ENCODE assay signal across 8 mouse cellular contexts in the genomic region with DNA sequence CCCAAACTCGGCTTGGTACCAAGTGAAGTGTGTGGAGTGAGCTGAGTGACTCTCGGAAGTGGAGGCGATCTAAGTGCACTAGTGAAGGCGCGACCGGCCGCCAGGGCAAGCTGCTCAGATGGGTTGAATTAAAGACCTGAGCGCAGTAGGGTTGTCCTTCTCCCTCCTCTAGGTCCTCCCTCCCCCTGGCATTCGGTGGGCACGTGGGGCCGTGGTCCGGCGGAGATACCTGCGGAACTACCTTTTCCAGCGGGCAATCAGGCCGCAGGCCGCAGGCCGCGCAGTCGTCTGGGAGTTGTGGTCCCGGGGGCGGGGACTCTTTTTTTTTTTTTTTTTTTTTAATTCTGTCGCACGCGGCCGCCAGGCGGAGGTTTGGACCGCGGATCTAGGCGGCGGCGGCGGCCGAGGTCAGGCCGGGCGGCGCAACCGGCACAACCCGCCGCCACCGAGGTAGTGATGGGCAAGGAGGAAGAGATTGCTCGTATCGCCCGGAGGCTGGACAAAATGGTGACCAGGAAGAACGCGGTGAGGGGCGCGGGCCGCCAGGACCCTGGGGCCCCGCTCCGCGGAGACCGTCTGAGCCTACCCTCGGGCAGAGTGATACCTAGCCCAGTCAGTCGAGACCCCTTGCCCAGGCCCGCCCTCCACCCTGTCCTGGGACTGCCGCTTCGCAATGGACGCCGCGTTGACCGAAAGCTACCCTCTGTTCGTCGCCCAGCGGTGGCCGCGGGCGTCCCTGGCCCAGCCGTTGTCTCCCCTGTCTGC. TPM values are rescaled to one million over a fixed set of nuclear protein-coding genes. Genes with fewer than 3 reads are reported as not detected.
DNase-seq lines count a peak whose midpoint lies in the region; ATAC-seq lines count a peak whose summit lies in the region.

Gene Tcea2 (plus strand): TSS at position 360 of the 765 bp plus-strand sequence.

- no peaks in the 10 kb centered on the region for H3K36me3 ChIP-seq in embryonic facial prominence, embryonic 11.5 days (replicated peaks; ENCODE audit: control insufficient read depth, insufficient read depth, low read depth, low read length)
- H3K36me3 ChIP-seq in limb, embryonic 15.5 days, result peaks cover 6% of the 10 kb centered on the region; the same call in 1 of the 2 replicates
- H3K36me3 ChIP-seq in midbrain, embryonic 16.5 days (ENCODE audit: control insufficient read depth, insufficient read depth, low read length), result no peaks in the 10 kb centered on the region; the same call in 1 of the 2 replicates

- H3K4me3 ChIP-seq in embryonic facial prominence, embryonic 11.5 days (ENCODE audit: low read depth, low read length), result peak within 1 kb of the TSS; percentile 62
- H3K4me3 ChIP-seq in limb, embryonic 15.5 days, result peak within 1 kb of the TSS; percentile 66
- H3K4me3 ChIP-seq in midbrain, embryonic 16.5 days (ENCODE audit: low read depth, low read length), result peak within 1 kb of the TSS; percentile 65

- H3K9me3 ChIP-seq in embryonic facial prominence, embryonic 11.5 days (replicated peaks; ENCODE audit: control insufficient read depth, low read length), result no peaks in the 10 kb centered on the region
- no peaks in the 10 kb centered on the region for H3K9me3 ChIP-seq in limb, embryonic 15.5 days
- H3K9me3 ChIP-seq in midbrain, embryonic 16.5 days (replicated peaks; ENCODE audit: control insufficient read depth, low read length, poor library complexity, severe bottlenecking), result no peaks in the 10 kb centered on the region

- no peaks in the 10 kb centered on the region; the same call in 1 of the 2 replicates for H3K4me1 ChIP-seq in embryonic facial prominence, embryonic 11.5 days (ENCODE audit: control insufficient read depth, insufficient read depth, low read length)
- peaks cover 19% of the 10 kb centered on the region for H3K4me1 ChIP-seq in limb, embryonic 15.5 days
- peaks cover 19% of the 10 kb centered on the region for H3K4me1 ChIP-seq in midbrain, embryonic 16.5 days (ENCODE audit: control insufficient read depth, insufficient read depth, low read length)

- H3K27me3 ChIP-seq in embryonic facial prominence, embryonic 11.5 days (ENCODE audit: control insufficient read depth, insufficient read depth, low read length), result no peaks in the 10 kb centered on the region
- H3K27me3 ChIP-seq in limb, embryonic 15.5 days, result no peaks in the 10 kb centered on the region
- H3K27me3 ChIP-seq in midbrain, embryonic 16.5 days (ENCODE audit: control insufficient read depth, insufficient read depth, low read depth, low read length), result no peaks in the 10 kb centered on the region

- peak within 1 kb of the TSS; percentile 91 for H3K4me2 ChIP-seq in embryonic facial prominence, embryonic 11.5 days (ENCODE audit: low read depth, low read length)
- H3K4me2 ChIP-seq in limb, embryonic 15.5 days, result peak within 1 kb of the TSS; percentile 66
- H3K4me2 ChIP-seq in midbrain, embryonic 16.5 days (ENCODE audit: low read length), result peak within 1 kb of the TSS; percentile 66

- H3K27ac ChIP-seq in embryonic facial prominence, embryonic 11.5 days (replicated peaks; ENCODE audit: low read depth, low read length), result peak within 1 kb of the TSS; percentile 44; the same call in 1 of the 2 replicates
- H3K27ac ChIP-seq in limb, embryonic 15.5 days, result peak within 1 kb of the TSS; percentile 54
- peak within 1 kb of the TSS; percentile 77 for H3K27ac ChIP-seq in midbrain, embryonic 16.5 days (ENCODE audit: low read length)

- peak; percentile 76 for DNase-seq in 3T3-L1 (ENCODE audit: low read depth, low spot score)
- DNase-seq in adrenal gland, adult 8-10 months, result peak; percentile 62
- peak; percentile 82 for DNase-seq in embryonic facial prominence, embryonic 11.5 days (ENCODE audit: low spot score)
- DNase-seq in heart, adult 8-10 months (ENCODE audit: low spot score), result peak; percentile 63
- DNase-seq in kidney, adult 8-10 months, result peak; percentile 75 to 76
- peak; percentile 70 to 73 for DNase-seq in spleen, postnatal 36 days (ENCODE audit: low spot score in 2 of 2)

- peak within 1 kb of the TSS; percentile 87 for H3K9ac ChIP-seq in embryonic facial prominence, embryonic 11.5 days (replicated peaks; ENCODE audit: low read length)
- peak within 1 kb of the TSS; percentile 41 for H3K9ac ChIP-seq in limb, embryonic 15.5 days
- H3K9ac ChIP-seq in midbrain, embryonic 16.5 days (ENCODE audit: low read depth, low read length), result peak within 1 kb of the TSS; percentile 79

- under 1% methylated on average over 54 of the region's 69 CpGs for WGBS in embryonic facial prominence, embryonic 11.5 days
- under 1% methylated on average over 64 of the region's 69 CpGs for WGBS in limb, embryonic 15.5 days
- under 1% methylated on average over 65 of the region's 69 CpGs for WGBS in midbrain, embryonic 16.5 days

- ATAC-seq in embryonic facial prominence, embryonic 11.5 days (replicated peaks; ENCODE audit: insufficient number of reproducible peaks, low FRiP score, low TSS enrichment, low read depth), result peak; percentile 46
- ATAC-seq in limb, embryonic 15.5 days (ENCODE audit: insufficient number of reproducible peaks, low FRiP score, low TSS enrichment, low read depth), result peak; percentile 47
- peak; percentile 66 for ATAC-seq in midbrain, embryonic 16.5 days

RNA-seq across cellular contexts. Expression of gene Tcea2, which starts in this region (rescaled TPM):
- 10 to 100 TPM in 2 of 4 experiments, 1 to 10 TPM in 2; 6.6 to 16.4 (median 11.4) TPM for total RNA-seq in adrenal gland, adult 8-10 months (2022)
- polyA plus RNA-seq in embryonic facial prominence, embryonic 11.5 days (2014; fragmentation: Nextera tagmentation; extraction: Ambion mirVana), result 21.8 and 22.5 TPM in 2 replicates
- 1 to 10 TPM; 5.3 to 8.0 (median 7.2) TPM for total RNA-seq in heart, adult 8-10 months (2022)
- 19.5 and 21.8 TPM in 2 replicates for polyA plus RNA-seq in limb, embryonic 15.5 days (2015; fragmentation: Nextera tagmentation; extraction: Ambion mirVana)
- polyA plus RNA-seq in midbrain, embryonic 16.5 days (2015; fragmentation: Nextera tagmentation; extraction: Ambion mirVana), result 58.2 and 59.2 TPM in 2 replicates

Comparison
In these comparisons a context has a peak if more than half of its experiments do, and no peak if none do; other contexts are left out.
1. Peak in every context shown above with its lines: DNase-seq, ATAC-seq, H3K4me3 ChIP-seq and H3K27ac ChIP-seq.